In the genomic region with DNA sequence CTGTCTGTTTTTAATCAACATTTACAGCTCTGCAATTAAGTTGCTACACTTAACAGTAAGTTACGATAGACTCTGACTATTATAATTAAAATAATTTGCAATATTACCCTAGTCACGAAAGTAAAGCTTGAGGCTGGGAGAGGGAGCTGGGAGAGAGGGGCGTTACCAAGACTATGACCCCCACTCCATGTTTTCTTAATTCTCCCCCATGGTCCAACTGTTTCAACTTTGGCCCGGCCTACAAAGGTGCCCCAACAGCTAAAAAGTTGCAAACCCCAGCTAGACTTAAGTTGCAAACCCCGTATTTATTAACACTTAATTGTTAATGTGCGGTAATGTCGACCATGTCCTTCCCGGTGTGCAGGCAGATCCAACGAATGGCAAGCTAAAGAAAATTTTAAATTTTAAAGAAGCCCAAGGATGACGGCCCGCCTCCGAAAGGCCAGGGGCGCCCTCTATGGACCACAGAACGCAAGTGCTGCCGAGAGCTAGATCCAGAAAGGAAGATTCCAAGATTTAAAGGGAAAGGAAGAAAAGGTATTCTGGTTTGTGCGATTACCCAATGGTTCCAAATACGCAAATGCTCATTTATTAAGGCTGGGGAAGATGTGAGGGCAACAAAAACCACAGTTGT, we compare ENCODE assay signal across 8 mouse cellular contexts. TPM values are rescaled to one million over a fixed set of nuclear protein-coding genes. Genes with fewer than 3 reads are reported as not detected.
DNase-seq lines count a peak whose midpoint lies in the region; ATAC-seq and TF ChIP-seq lines count a peak whose summit lies in the region.

No protein-coding gene starts in this region.

- intact Hi-C loops in heart, postnatal 14 days (cut with DNase I) = loop anchor here (2.0 to 10.0 kb wide), 4 partner anchors 69 to 379 kb away; no protein-coding TSS in a partner anchor

- no peaks in the 10 kb centered on the region for H3K36me3 ChIP-seq in midbrain, embryonic 14.5 days (ENCODE audit: control insufficient read depth, insufficient read depth, low read length)
- no peaks in the 10 kb centered on the region for H3K36me3 ChIP-seq in midbrain, embryonic 15.5 days (replicated peaks)
- no peaks in the 10 kb centered on the region for H3K36me3 ChIP-seq in liver, embryonic 14.5 days (replicated peaks; ENCODE audit: control insufficient read depth, insufficient read depth, low read depth)

- H3K27ac ChIP-seq in midbrain, embryonic 14.5 days (replicated peaks; ENCODE audit: low read depth, low read length) = no peak overlapping the region
- H3K27ac ChIP-seq in midbrain, embryonic 15.5 days = no peak overlapping the region
- no peak overlapping the region for H3K27ac ChIP-seq in liver, embryonic 14.5 days

- H3K4me3 ChIP-seq in midbrain, embryonic 14.5 days (replicated peaks; ENCODE audit: low read depth, low read length) = no peak overlapping the region
- H3K4me3 ChIP-seq in midbrain, embryonic 15.5 days = no peak overlapping the region
- no peak overlapping the region for H3K4me3 ChIP-seq in liver, embryonic 14.5 days (ENCODE audit: insufficient read depth in 1 of 2, low read depth in 2 of 2, low read length in 2 of 2)

- H3K4me1 ChIP-seq in midbrain, embryonic 14.5 days (ENCODE audit: control insufficient read depth, insufficient read depth, low read length) = no peaks in the 10 kb centered on the region; the same call in 1 of the 2 replicates
- H3K4me1 ChIP-seq in midbrain, embryonic 15.5 days = peaks cover under 1% of the 10 kb centered on the region; the same call in 1 of the 2 replicates
- no peaks in the 10 kb centered on the region for H3K4me1 ChIP-seq in liver, embryonic 14.5 days (replicated peaks; ENCODE audit: control insufficient read depth in 2 of 2, insufficient read depth in 2 of 2, low read length in 1 of 2)

- peak; percentile 73 for TF ChIP-seq CTCF in liver, embryonic 14.5 days (IDR thresholded peaks at IDR 0.05; ENCODE audit: low read depth)

- H3K9me3 ChIP-seq in midbrain, embryonic 14.5 days (ENCODE audit: control insufficient read depth, low read length) = no peaks in the 10 kb centered on the region
- H3K9me3 ChIP-seq in midbrain, embryonic 15.5 days = no peaks in the 10 kb centered on the region
- no peaks in the 10 kb centered on the region for H3K9me3 ChIP-seq in liver, embryonic 14.5 days (ENCODE audit: control insufficient read depth, low read length)

- DNase-seq in cerebellum, postnatal 10 days = peak; percentile 76 to 82
- no peak for DNase-seq in cerebellum, adult 9-10 months
- DNase-seq in midbrain, embryonic 14.5 days = peak; percentile 79
- peak; percentile 17 for DNase-seq in c-Kit-positive CD71-negative TER-119-negative erythroid progenitor cells, embryonic 14.5 days (ENCODE audit: low read depth)
- peak; percentile 63 to 77 for DNase-seq in heart, postnatal 14 days
- DNase-seq in liver, embryonic 14.5 days (ENCODE audit: low read depth in 3 of 3, low spot score in 3 of 3) = no peak
- DNase-seq in thymus, postnatal 0 days (ENCODE audit: low spot score) = peak; percentile 12

- TF ChIP-seq EP300 in liver, embryonic 14.5 days (IDR thresholded peaks at IDR 0.05; ENCODE audit: low read depth) = no peak

- ATAC-seq in midbrain, embryonic 14.5 days (ENCODE audit: low FRiP score, low TSS enrichment) = no peak
- ATAC-seq in midbrain, embryonic 15.5 days (replicated peaks) = no peak
- no peak for ATAC-seq in liver, embryonic 14.5 days (ENCODE audit: insufficient read depth)

- peaks cover 14% of the 10 kb centered on the region; the same call in 1 of the 2 replicates for H3K27me3 ChIP-seq in midbrain, embryonic 14.5 days (ENCODE audit: control insufficient read depth, insufficient read depth, low read length)
- peaks cover 22% of the 10 kb centered on the region for H3K27me3 ChIP-seq in midbrain, embryonic 15.5 days (replicated peaks)
- peaks cover 9% of the 10 kb centered on the region for H3K27me3 ChIP-seq in liver, embryonic 14.5 days (ENCODE audit: control insufficient read depth, insufficient read depth, low read length)

- no peak overlapping the region for H3K4me2 ChIP-seq in midbrain, embryonic 14.5 days (ENCODE audit: low read length)
- no peak overlapping the region for H3K4me2 ChIP-seq in midbrain, embryonic 15.5 days
- H3K4me2 ChIP-seq in liver, embryonic 14.5 days (ENCODE audit: low read depth) = no peak overlapping the region

- WGBS in midbrain, embryonic 14.5 days = 33% methylated on average over 17 of the region's 17 CpGs
- WGBS in midbrain, embryonic 15.5 days = 34% methylated on average over 17 of the region's 17 CpGs
- WGBS in liver, embryonic 14.5 days (ENCODE audit: insufficient replicate concordance) = 28% methylated on average over 17 of the region's 17 CpGs

- H3K9ac ChIP-seq in midbrain, embryonic 14.5 days (replicated peaks; ENCODE audit: low read length) = no peak overlapping the region
- H3K9ac ChIP-seq in midbrain, embryonic 15.5 days = no peak overlapping the region
- H3K9ac ChIP-seq in liver, embryonic 14.5 days (replicated peaks) = no peak overlapping the region

RNA-seq across cellular contexts. Expression of a gene that starts 5.4 kb away (rescaled TPM):
- polyA plus RNA-seq in midbrain, embryonic 14.5 days (2014; fragmentation: Nextera tagmentation; extraction: Ambion mirVana) = 3.5 and 3.8 TPM in 2 replicates
- 6.9 TPM in 2 replicates for polyA plus RNA-seq in midbrain, embryonic 15.5 days (2015; fragmentation: Nextera tagmentation; extraction: Ambion mirVana)
- 10 to 100 TPM; 45.6 to 58.2 TPM for total RNA-seq in heart, postnatal 14 days (2021)
- polyA plus RNA-seq in liver, embryonic 14.5 days (2012; rRNA removed) = 0.10 and 0.11 TPM in 2 replicates
- 0.06 and 0.18 TPM in 2 replicates for polyA plus RNA-seq in liver, embryonic 14.5 days (2014; fragmentation: Nextera tagmentation; extraction: Ambion mirVana)
- 3.6 and 4.0 TPM in 2 replicates for polyA plus RNA-seq in thymus, postnatal 0 days (2015; fragmentation: Nextera tagmentation; extraction: Ambion mirVana)

Comparison
In these comparisons a context has a peak if more than half of its experiments do, and no peak if none do; other contexts are left out.
1. DNase-seq: peak in cerebellum, postnatal 10 days (2 of 2), midbrain, embryonic 14.5 days (single experiment), c-Kit-positive CD71-negative TER-119-negative erythroid progenitor cells, embryonic 14.5 days (single experiment), heart, postnatal 14 days (2 of 2) and thymus, postnatal 0 days (single experiment); none in cerebellum, adult 9-10 months (single experiment) and liver, embryonic 14.5 days (0 of 3).